Mouse (Mus musculus) spleen, adult 2 months (tissue): Measurements from ENCODE around the gene Cirbp.

Experiments used
- CTCF ChIP-seq: fragments of 200-500 bp; IDR thresholded peaks from 2 replicates; pipeline ENCODE4 v1.5.1; 2011; ENCODE audit warnings: mild to moderate bottlenecking, inconsistent platforms; ENCODE audit not compliant: insufficient read depth, insufficient read length, insufficient replicate concordance; ENCODE audit errors: extremely low read depth
- POLR2A ChIP-seq: fragments of 200-500 bp; IDR thresholded peaks from 2 replicates; pipeline ENCODE4 v1.6.1; 2011; ENCODE audit warnings: low read depth, low read length, inconsistent platforms

DNA sequence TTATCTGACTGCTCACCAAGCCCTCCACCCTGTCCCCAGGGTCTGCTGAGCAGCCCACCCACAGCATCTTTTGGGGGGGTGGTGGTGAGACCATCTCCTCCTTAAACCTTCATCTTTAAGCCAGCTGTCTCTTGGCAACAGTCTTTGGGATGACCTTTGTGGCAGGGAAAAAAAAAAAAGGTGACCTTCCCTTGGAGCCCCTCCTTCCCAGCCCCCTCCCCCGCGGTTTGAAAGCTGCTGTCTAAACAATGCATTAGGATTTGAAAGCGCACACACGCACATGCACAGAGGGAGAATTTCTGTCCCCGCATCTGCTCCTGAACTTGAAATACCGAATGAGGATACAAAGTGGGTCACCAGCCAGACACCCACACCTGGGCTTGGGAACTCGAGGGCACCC is 38.3 kb downstream of the Cirbp start:
- TF ChIP-seq CTCF (no peak), POLR2A (no peak)
